Mouse (Mus musculus): ENCODE results near the gene Fam53b. TPM values are rescaled to one million over a fixed set of nuclear protein-coding genes. Genes with fewer than 3 reads are reported as not detected.

The Fam53b gene
- polyA plus RNA-seq, 1 experiment, result 20.6 TPM

DNA sequence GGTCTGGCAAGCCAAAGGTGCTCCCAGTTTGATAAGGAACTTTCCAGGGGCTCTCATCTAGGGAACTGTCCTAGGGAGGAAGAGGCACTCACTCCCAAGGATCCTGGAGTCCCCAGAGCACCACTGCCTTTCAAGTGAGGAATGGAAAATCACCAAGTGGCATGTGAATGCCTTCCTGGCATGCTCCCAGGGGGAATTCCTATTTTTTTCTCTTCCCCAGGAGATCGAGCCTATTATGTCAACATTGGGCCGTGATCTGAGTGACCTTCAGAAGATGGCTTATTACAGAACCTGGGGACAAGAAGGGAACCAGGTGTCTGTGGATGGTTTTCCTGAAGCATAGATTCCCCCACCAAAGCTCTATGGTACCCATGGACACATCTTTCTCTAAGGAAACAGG lies 62.0 kb downstream of the Fam53b start:
- 12% methylated on average over 2 of the region's 2 CpGs for WGBS
- no peak for DNase-seq (ENCODE audit: low read depth, low spot score)

DNA sequence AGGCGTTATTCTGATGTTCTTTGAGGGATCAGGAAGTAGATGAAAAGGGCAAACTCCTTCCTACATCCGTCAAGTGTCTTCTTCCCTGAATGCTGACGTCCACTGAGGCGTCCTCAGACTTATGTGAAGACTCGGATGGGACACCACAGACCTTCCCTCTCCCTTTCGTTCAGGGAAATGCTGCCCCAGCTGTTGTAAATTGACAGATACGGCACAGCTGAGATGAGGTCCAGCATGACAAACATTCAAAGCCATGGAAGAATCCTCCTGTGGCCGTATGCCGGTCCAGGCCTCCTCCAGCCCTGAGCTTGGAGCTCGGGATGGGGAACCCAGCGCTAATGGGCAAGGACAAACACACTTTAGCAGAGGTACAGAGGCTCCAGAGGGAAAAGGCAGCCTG lies 64.2 kb downstream of the Fam53b start:
- 90% methylated on average over 11 of the region's 11 CpGs for WGBS
- no peak for DNase-seq (ENCODE audit: low read depth, low spot score)

DNA sequence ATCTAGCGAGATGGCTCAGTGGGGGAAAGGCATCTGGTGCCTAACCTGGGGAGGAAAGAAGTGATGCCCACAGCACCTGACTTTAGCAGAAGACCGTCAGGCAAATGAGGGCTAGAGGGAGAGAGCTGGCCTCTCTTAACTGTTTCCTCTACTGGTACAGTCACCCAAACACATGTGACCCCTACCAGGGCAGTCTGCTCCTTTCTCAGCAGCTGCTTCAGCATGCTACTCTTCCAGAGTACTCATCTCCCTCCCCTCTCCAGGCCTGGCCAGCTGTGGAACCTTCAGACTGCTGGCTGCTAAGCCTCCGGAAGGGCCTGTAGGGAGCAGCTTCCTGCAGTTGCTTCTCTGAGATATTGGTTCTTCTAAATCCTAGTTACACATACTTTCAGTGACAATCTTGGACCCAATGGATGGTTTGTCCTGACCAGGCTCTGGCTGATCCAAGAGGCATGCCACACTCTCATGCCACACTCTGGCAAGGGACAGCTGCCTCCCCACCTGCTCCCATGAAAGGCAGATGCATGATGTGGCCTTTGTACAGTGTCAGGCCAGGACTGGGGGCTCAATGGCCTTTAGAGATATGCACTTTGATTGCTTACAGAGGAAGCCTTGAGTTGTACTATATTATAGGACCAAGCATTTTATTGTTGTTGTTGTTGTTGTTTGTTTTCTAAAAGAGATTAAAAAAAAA lies 65.5 kb downstream of the Fam53b start:
- WGBS, result 79% methylated on average over 3 of the region's 3 CpGs
- no peak for DNase-seq (ENCODE audit: low read depth, low spot score)

DNA sequence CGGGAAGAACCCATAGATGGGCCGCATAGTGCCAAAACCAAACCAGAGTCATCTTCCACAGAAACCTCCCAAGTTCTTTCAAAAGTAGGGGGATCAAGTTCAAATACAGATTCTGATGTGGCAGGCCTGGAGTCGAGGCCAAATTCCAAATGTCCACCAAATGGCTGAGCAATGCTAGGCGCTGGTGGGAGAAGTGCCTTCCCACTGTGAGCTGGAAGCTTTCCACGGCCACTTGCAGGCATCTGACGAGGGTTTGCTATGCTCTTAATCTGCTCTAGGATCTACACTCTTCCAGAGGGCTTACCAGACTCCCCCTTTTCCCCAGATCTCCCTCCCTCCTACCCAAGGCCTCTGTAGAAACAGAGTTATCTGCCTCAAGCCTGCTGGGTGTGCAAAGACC lies 66.6 kb downstream of the Fam53b start:
- WGBS, result 88% methylated on average over 6 of the region's 6 CpGs
- no peak for DNase-seq (ENCODE audit: low read depth, low spot score)

DNA sequence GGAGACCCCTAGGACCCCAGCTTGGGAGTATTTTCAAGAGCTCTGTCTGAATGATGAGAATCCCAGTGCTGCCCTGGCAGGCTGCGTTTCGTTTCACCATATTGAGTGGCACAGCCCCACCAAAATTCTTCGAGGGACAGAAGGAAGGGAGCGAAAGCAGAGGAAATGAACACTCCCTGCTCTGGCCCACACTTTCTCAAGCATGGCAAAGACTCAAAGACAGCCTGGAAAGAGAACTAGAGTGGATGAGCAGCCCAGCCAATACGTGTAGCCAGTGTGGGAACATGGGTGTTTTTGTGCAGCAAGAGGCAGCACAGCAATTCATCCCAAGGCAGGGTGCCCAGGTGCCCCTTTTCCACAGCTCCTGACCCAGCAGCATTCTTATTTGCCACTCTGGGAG lies 70.8 kb downstream of the Fam53b start:
- 26% methylated on average over 5 of the region's 5 CpGs for WGBS
- no peak for DNase-seq (ENCODE audit: low read depth, low spot score)

DNA sequence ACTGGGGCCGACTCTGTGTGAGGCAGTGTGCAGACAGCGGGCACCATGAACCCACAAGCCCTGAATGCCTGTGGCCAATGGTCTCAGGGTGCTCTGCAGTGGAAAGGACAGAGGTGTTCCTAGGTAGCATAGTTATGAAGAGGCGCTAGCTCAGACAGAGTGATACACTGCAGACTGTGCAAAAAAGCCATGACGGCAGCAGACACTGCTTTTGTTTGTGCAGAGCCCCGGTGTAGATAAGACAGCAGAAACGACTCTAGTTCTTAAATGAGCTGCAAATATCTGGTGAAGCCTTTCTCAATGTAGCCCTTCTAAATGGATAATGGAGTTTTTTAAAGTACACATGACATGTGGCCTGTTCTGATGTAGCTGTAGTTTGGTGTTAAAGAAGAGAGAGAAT lies 73.9 kb downstream of the Fam53b start:
- 80% methylated on average over 6 of the region's 6 CpGs for WGBS
- no peak for DNase-seq (ENCODE audit: low read depth, low spot score)

DNA sequence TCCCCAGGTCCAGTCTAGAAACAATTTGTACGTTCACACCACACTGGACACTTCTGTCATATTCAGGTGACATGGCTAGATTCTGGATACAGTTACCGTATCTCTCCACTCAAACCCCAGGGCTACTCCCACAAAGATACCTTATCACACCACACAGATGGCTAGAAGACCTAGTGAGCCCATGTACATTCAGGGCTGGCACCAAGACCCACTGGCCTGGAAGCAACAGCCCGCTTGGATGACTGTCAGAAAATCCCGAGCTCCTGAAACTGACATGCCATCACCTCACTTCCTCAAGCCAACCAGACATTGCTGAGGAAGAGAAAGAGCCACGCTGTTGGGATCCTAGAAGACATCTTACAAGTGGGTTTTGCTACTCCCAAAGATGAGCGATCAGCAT lies 74.8 kb downstream of the Fam53b start:
- WGBS, result 92% methylated on average over 6 of the region's 6 CpGs

DNA sequence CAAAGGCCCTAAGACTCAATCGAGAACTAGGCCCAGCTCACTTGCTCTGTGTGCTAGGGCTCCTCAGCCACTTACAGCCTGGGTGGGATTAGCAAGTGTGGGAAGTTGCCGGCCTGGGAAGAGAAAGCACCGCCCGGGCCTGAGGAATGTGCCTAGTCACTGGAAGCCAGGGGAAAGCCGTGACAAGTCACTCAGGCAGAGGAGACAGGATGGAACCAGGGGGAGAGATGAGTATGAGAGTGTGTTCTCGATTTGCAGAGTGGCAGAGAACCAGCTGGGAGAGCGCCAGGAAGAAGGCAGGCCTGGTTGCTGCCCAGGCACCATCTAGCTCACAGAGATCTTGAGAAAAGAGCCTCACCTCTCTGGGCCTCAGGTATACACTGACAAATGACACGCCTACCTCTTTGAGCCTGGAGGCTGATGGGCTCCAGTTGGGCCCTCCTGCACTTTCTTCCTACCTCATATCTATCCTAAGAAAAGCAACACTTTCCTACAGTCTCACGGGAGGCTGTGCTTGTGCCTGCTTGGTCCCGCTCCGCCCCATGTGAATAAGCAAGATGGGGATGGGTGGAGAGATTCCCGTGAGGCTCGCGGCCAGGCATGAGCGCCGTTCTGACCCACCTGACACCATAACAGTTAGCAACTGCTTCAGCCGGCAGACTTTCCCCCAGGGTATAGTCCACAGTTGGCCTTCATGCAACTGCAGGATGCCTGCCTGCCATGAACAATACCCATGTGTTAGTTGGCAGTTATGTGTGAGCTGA lies 77.4 kb downstream of the Fam53b start:
- 57% methylated on average over 17 of the region's 17 CpGs for WGBS
- no peak for DNase-seq (ENCODE audit: low read depth, low spot score)

More for the DNA sequence above, 74.8 kb downstream of the Fam53b start:
- no peak for DNase-seq (ENCODE audit: low read depth, low spot score)

DNA sequence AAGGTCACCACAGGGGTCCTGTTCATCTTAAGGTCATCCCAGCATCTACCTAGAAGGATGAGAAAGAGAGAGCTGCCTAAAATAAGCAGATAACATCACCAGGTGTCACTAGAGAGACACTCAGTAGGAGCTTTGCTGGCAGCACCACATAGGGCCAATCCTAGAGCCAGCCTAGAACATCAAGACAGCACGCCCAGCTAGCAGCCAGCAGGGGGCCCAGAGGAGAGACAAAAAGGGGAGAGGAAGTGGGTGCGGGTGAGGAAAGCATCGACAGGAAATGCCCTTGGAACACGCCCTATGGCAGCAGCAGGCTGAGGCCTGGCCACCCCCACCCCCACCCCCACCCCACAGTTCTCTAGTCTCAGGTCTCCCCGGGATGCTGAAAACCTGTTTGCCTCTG lies 78.5 kb downstream of the Fam53b start:
- 35% methylated on average over 5 of the region's 5 CpGs for WGBS
- DNase-seq (ENCODE audit: low read depth, low spot score), result no peak

DNA sequence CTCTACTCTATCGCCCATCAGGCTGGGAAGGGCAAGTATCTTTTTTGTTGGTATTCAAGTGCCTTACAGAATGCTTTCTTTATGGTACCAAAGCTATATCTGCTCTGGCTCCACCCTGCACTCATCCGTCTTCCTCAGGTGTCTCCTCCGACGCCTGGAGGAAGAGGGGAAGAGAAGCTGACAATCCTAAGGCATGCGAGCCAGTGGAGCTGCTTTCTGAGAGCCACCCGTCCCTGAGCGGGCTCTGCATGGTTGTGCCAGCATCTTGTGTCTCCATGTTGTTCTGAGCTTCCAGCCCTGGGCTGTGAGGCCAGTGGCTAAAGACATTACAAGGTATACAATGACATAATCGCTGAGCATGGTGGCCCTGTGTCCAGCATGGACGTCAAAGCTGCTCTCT lies 79.5 kb downstream of the Fam53b start:
- DNase-seq (ENCODE audit: low read depth, low spot score), result no peak
- WGBS, result 93% methylated on average over 9 of the region's 9 CpGs

DNA sequence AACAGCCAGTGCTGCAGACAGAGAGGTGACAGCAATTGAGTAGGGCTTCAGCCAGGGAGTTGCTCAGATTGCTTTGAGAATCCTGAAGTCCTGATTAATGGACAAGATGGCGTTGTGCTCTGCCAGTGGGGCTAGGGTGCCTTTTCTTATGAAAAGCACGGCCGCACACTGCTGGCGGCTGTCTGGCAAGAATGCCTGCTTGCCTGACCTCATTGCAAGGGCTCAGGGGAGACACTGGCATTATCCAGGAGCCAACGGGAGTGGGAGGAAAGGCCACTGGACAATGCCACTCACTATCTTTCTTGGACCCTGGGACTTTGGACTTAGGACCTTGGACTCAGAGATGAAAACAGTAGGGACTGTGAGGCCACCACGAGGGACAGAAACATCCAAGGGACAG lies 80.2 kb downstream of the Fam53b start:
- DNase-seq (ENCODE audit: low read depth, low spot score), result no peak
- 73% methylated on average over 6 of the region's 6 CpGs for WGBS

DNA sequence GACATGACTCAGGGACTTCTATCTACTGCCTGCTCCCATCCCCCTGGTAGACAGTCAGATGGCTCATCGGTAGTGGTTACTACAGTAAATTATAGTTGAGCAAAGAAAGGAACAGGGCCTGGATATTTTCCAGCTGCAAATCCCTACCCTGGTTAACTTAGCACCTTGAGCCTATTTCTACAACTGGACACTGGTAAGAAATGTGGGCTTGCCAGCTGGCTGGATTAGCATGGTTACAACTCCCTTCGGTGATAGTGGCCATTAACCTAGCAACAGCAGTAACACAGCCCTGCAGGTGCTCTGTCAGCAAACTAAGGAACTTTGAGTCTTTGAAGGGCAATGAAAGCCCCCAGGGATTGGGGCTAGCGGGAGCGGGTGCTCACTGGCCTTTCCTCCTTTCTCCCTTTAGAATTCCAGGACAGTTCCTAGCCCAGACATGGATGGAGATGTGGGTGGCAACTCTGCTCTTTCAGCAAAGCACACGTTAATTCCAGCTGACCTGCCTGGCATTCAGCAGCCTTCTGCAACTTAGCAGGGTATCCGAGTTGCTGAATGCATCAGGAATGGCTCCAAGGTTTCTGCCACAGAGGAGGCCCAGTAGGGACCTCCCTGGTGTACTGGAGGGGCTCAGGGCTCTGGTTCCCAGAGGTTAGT lies 81.4 kb downstream of the Fam53b start:
- WGBS, result 78% methylated on average over 6 of the region's 6 CpGs
- DNase-seq (ENCODE audit: low read depth, low spot score), result no peak

DNA sequence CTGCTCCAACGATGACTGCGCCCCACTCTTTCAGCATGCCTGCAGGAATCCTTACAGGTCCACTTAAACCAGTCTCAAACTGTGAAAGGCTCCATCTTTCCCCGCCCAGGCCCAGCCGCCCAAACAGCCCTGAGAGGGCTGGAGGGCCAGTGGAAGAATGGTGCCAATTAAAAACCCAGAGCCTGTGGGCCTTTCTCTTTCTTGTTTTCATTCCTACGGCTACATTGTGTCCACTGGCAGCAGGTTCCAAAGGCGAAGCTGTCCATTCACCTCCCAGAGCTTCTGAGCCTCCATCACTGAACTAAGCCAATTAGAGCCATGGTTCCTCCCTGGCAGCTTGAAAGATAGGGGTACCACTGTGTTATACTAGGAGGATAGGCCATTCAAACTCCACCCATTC lies 82.1 kb downstream of the Fam53b start:
- 93% methylated on average over 6 of the region's 6 CpGs for WGBS
- no peak for DNase-seq (ENCODE audit: low read depth, low spot score)

DNA sequence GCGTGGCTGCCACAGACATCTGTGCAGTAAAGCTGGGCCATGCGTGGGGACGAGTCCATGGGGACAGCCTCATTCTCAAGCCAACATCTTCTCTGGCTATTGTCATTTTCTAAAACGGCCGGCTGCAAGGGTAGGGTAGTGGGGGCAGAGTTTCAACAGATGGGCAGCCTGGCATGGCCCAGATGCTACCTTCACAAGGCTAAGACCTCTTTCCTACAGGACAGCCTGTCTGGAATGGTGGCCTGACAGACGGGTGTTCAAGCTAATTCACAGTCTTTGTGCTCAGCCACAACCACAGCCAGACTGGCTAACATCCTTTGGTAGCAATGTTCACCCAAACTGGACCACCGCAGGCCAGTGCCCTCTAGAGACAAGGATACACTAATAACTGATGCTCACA lies 83.2 kb downstream of the Fam53b start:
- WGBS, result 88% methylated on average over 7 of the region's 7 CpGs
- DNase-seq (ENCODE audit: low read depth, low spot score), result no peak

DNA sequence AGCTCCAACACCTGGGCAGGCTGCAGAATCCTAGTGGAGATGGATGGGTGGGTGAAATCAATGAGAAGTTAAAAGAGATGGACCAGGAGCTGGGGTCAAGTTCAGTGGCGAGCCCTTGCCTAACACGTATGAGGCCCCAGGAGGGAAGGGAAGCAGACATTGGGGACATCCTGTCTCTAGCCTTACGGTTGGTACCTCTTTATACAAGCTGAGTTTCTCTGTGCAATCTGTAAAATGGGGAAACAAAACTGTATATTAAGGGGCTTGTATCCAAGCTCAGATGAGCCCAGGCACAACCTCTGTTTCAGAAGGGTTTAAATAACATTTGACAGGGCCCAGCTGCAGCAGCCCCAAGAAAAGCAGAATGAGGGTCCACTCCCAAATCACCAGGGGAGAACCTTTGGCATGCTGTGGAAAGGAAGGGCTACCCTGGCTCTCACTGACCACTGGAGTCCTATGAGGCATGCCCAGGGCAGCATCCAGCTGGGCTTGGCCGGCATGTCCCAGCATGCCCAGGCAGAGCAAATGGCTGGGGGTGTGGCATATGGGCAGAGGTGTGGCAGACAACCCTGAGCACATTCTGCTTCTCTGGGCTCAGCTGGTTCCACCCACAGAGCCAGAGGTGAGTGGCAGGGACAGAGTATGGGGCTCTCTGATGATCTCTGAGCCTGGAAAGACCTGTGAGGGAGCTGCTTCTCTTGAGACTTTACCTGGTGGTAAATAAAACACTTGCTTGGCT lies 84.4 kb downstream of the Fam53b start:
- DNase-seq (ENCODE audit: low read depth, low spot score), result peak; percentile 54
- WGBS, result 72% methylated on average over 4 of the region's 4 CpGs

DNA sequence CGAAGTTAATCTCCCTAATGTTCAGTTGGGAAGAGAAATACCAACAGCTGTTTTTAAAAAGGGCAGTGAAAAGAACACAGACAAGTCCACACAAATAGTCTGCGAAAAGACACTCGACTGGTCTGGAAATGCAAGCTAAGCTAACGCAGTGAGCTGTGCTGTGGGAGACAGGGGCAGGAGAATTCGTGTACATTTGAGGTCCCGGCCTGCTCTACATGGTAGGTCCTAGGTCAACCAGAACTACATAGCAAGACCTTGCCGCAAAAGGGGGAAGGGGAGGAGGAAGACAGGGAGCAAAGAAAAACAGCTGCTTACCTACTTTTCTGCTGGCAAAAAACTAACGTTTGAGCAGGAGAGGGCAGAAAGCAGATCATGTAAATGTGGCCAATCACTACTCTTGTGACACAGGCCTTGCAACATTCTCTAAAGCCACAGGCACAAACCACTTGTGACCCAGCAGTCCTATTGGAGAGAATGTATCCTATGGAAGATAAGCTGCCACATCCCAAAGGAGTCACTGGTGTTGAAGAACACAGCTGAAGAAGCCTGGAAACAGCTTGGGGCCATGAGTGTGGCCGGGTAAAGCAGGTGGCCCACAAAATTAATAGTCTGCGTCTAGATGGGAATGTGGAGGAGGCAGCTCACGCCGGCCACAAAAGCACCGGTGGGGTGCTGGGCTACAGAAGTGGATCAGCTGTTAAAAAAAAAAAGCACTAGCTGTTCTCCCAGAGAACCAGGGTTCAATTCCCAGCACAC lies 87.4 kb downstream of the Fam53b start:
- 78% methylated on average over 13 of the region's 13 CpGs for WGBS
- DNase-seq (ENCODE audit: low read depth, low spot score), result no peak

DNA sequence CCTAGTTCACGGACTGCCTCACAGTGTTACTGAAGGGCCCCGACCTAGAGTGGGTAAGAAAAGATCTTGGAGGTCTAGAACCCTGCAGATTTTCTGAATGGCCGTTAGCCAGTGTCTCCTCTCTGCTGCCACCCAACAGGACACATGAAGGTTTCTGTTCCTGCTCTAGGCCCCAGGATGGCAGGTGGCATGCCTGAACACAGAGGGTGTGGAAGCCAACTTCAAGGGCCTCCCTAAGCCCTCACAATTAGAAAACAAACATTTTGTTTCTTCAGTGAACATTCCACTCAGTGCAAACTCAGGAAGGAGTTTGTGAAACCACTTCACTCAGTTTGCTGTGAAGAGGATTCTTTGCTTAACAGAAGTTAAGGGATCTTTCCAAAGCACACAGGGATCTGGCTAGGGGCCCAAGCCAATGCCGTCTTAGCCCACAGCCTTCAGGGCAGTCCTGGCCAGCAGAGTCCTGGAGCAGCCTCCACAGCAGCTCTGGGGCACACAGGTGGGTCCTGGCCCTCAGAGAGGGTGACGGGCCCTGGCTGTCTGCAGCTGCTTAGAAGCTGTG lies 89.1 kb downstream of the Fam53b start:
- WGBS, result 71% methylated on average over 5 of the region's 5 CpGs

DNA sequence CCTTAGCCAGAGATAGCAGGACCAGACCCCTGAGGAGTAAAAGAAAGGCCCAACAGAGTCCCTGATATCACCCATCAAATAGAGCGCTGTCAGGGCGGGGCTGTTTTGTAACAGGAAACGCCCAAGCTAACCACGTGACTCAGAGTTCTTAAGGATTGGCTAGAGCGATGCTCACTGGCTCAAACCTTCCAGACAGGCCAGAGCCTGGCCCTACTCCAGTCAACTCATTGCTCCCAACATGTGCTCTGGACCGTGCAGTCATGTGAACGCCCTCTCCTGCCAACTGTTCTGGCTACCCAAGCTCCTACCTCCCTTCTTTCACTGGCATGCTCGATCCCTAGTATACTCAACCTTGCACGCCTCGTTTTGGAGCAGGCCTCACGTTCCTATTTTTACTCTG lies 89.8 kb downstream of the Fam53b start:
- no peak for DNase-seq (ENCODE audit: low read depth, low spot score)
- 57% methylated on average over 11 of the region's 11 CpGs for WGBS

More for the DNA sequence above, 89.1 kb downstream of the Fam53b start:
- DNase-seq (ENCODE audit: low read depth, low spot score), result no peak

Data from large intestine, adult 2 months (tissue).